Mouse (Mus musculus): ENCODE measurements at regions not wholly inside any gene's neighbourhood (a gene's known extent, or its start where the extent isn't known, plus 50 kb on each side); places are given as distances from the start of the nearest gene placed in this dataset.

- WGBS = 82% methylated on average over 10 of the region's 10 CpGs
- ATAC-seq (replicated peaks; ENCODE audit: insufficient number of reproducible peaks, low FRiP score, low TSS enrichment, low read depth) (no peak), DNase-seq (ENCODE audit: low spot score) (no peak)
- Histone ChIP-seq H3K9me3 (replicated peaks; ENCODE audit: control insufficient read depth, low read length) (no peaks in the 10 kb centered on the region), H3K27ac (replicated peaks; ENCODE audit: low read depth, low read length) (no peak overlapping the region), H3K27me3 (ENCODE audit: control insufficient read depth, insufficient read depth, low read length) (no peaks in the 10 kb centered on the region), H3K4me1 (ENCODE audit: control insufficient read depth, insufficient read depth, low read length) (no peaks in the 10 kb centered on the region), H3K9ac (replicated peaks; ENCODE audit: low read length) (no peak overlapping the region), H3K36me3 (replicated peaks; ENCODE audit: control insufficient read depth, insufficient read depth, low read depth, low read length) (no peaks in the 10 kb centered on the region), H3K4me3 (ENCODE audit: low read depth, low read length) (no peak overlapping the region), H3K4me2 (ENCODE audit: low read depth, low read length) (no peak overlapping the region)
Observed at GRCm38 (mm10) chr13:50982990-50983389, 117.7 kb upstream of the Spin1 start.

- no peak for ATAC-seq (replicated peaks; ENCODE audit: insufficient number of reproducible peaks, low FRiP score, low TSS enrichment, low read depth)
- Histone ChIP-seq H3K4me3 (ENCODE audit: low read depth, low read length) (no peak overlapping the region), H3K9ac (replicated peaks; ENCODE audit: low read length) (no peak overlapping the region), H3K36me3 (replicated peaks; ENCODE audit: control insufficient read depth, insufficient read depth, low read depth, low read length) (no peaks in the 10 kb centered on the region), H3K27me3 (ENCODE audit: control insufficient read depth, insufficient read depth, low read length) (no peaks in the 10 kb centered on the region), H3K27ac (replicated peaks; ENCODE audit: low read depth, low read length) (0 out of 2 replicates have a peak overlapping the region, but pooled peaks have one; percentile 11), H3K9me3 (replicated peaks; ENCODE audit: control insufficient read depth, low read length) (no peaks in the 10 kb centered on the region), H3K4me2 (ENCODE audit: low read depth, low read length) (no peak overlapping the region), H3K4me1 (ENCODE audit: control insufficient read depth, insufficient read depth, low read length) (no peaks in the 10 kb centered on the region)
- DNase-seq (ENCODE audit: low spot score) = peak; percentile 65
- WGBS = 53% methylated on average over 9 of the region's 9 CpGs
Observed at GRCm38 (mm10) chr13:50991726-50992432, 108.8 kb upstream of the Spin1 start.

GRCm38 (mm10) chr13:50999738-51000137 is 100.9 kb upstream of the Spin1 start:
- Histone ChIP-seq H3K4me1 (ENCODE audit: control insufficient read depth, insufficient read depth, low read length) (no peaks in the 10 kb centered on the region), H3K27me3 (ENCODE audit: control insufficient read depth, insufficient read depth, low read length) (no peaks in the 10 kb centered on the region), H3K27ac (replicated peaks; ENCODE audit: low read depth, low read length) (no peak overlapping the region), H3K4me3 (ENCODE audit: low read depth, low read length) (no peak overlapping the region), H3K9me3 (replicated peaks; ENCODE audit: control insufficient read depth, low read length) (no peaks in the 10 kb centered on the region), H3K36me3 (replicated peaks; ENCODE audit: control insufficient read depth, insufficient read depth, low read depth, low read length) (no peaks in the 10 kb centered on the region), H3K9ac (replicated peaks; ENCODE audit: low read length) (no peak overlapping the region), H3K4me2 (ENCODE audit: low read depth, low read length) (no peak overlapping the region)
- WGBS = 79% methylated on average over 4 of the region's 4 CpGs
- ATAC-seq (replicated peaks; ENCODE audit: insufficient number of reproducible peaks, low FRiP score, low TSS enrichment, low read depth) (no peak), DNase-seq (ENCODE audit: low spot score) (no peak)

- Histone ChIP-seq H3K4me3 (ENCODE audit: low read depth, low read length) (no peak overlapping the region), H3K27ac (replicated peaks; ENCODE audit: low read depth, low read length) (no peak overlapping the region), H3K4me2 (ENCODE audit: low read depth, low read length) (no peak overlapping the region), H3K4me1 (ENCODE audit: control insufficient read depth, insufficient read depth, low read length) (no peaks in the 10 kb centered on the region), H3K9ac (replicated peaks; ENCODE audit: low read length) (no peak overlapping the region), H3K9me3 (replicated peaks; ENCODE audit: control insufficient read depth, low read length) (no peaks in the 10 kb centered on the region), H3K36me3 (replicated peaks; ENCODE audit: control insufficient read depth, insufficient read depth, low read depth, low read length) (no peaks in the 10 kb centered on the region), H3K27me3 (ENCODE audit: control insufficient read depth, insufficient read depth, low read length) (no peaks in the 10 kb centered on the region)
- DNase-seq (ENCODE audit: low spot score) (no peak), ATAC-seq (replicated peaks; ENCODE audit: insufficient number of reproducible peaks, low FRiP score, low TSS enrichment, low read depth) (no peak)
- 79% methylated on average over 3 of the region's 3 CpGs for WGBS
Observed at GRCm38 (mm10) chr13:51004827-51005226, 95.9 kb upstream of the Spin1 start.

DNA sequence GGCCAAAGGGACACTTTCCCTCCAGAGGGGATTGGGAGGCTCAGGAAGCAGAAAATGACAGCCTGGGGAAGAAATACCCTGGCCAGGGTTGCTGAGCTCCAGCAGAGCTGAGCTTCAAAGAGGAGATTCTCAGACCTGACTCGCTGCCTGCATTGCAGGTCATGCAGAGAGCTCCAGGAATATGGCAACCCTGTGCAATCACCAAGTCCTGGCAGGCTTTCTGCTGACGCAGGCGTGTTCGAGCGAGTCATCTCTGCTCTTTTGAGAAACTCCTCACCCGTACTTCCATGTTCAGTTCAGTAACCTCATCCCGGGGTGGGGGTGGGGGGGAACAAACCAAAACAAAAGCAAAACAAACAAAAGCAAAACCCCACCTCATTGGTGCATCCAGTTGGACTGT is 89.9 kb upstream of the Spin1 start:
- H3K4me1 ChIP-seq (ENCODE audit: control insufficient read depth, insufficient read depth, low read length) = no peaks in the 10 kb centered on the region
- DNase-seq (ENCODE audit: low spot score) (no peak), ATAC-seq (replicated peaks; ENCODE audit: insufficient number of reproducible peaks, low FRiP score, low TSS enrichment, low read depth) (no peak)
- H3K9ac ChIP-seq (replicated peaks; ENCODE audit: low read length) = no peak overlapping the region
- H3K36me3 ChIP-seq (replicated peaks; ENCODE audit: control insufficient read depth, insufficient read depth, low read depth, low read length) = no peaks in the 10 kb centered on the region
- 84% methylated on average over 7 of the region's 7 CpGs for WGBS
- H3K27me3 ChIP-seq (ENCODE audit: control insufficient read depth, insufficient read depth, low read length) = no peaks in the 10 kb centered on the region
- H3K4me3 ChIP-seq (ENCODE audit: low read depth, low read length) = no peak overlapping the region
- H3K4me2 ChIP-seq (ENCODE audit: low read depth, low read length) = no peak overlapping the region
- no peaks in the 10 kb centered on the region for H3K9me3 ChIP-seq (replicated peaks; ENCODE audit: control insufficient read depth, low read length)
- no peak overlapping the region for H3K27ac ChIP-seq (replicated peaks; ENCODE audit: low read depth, low read length)

DNA sequence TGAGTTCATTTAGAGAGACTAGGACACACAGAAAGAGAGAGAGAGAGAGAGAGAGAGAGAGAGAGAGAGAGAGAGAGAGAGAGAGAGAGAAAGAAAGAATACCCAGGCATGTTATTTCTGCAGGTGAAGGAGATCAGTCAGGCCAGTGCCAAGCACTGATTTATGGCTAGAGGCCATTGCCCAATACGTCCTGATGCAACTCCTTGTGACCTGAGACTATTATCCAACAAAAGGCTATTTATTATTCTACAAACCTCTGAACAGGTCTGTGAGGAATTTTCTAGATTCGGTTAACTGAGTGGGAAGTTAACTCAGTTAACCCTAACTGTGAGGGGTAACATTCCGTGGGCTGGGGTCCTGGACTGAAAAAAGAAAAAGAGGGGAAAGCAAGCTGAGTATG is 84.5 kb upstream of the Spin1 start:
- no peaks in the 10 kb centered on the region; the same call in 1 of the 2 replicates for H3K4me1 ChIP-seq (ENCODE audit: control insufficient read depth, insufficient read depth, low read length)
- no peaks in the 10 kb centered on the region for H3K36me3 ChIP-seq (replicated peaks; ENCODE audit: control insufficient read depth, insufficient read depth, low read depth, low read length)
- no peak overlapping the region for H3K9ac ChIP-seq (replicated peaks; ENCODE audit: low read length)
- H3K4me2 ChIP-seq (ENCODE audit: low read depth, low read length) = no peak overlapping the region
- no peak for DNase-seq (ENCODE audit: low spot score)
- H3K4me3 ChIP-seq (ENCODE audit: low read depth, low read length) = no peak overlapping the region
- no peaks in the 10 kb centered on the region for H3K9me3 ChIP-seq (replicated peaks; ENCODE audit: control insufficient read depth, low read length)
- H3K27ac ChIP-seq (replicated peaks; ENCODE audit: low read depth, low read length) = no peak overlapping the region
- ATAC-seq (replicated peaks; ENCODE audit: insufficient number of reproducible peaks, low FRiP score, low TSS enrichment, low read depth) = no peak
- no peaks in the 10 kb centered on the region for H3K27me3 ChIP-seq (ENCODE audit: control insufficient read depth, insufficient read depth, low read length)
- WGBS = 77% methylated on average over 3 of the region's 3 CpGs

- ATAC-seq (replicated peaks; ENCODE audit: insufficient number of reproducible peaks, low FRiP score, low TSS enrichment, low read depth) = no peak
- Histone ChIP-seq H3K27me3 (ENCODE audit: control insufficient read depth, insufficient read depth, low read length) (no peaks in the 10 kb centered on the region), H3K9ac (replicated peaks; ENCODE audit: low read length) (peak overlapping the region; percentile 18; the same call in 1 of the 2 replicates), H3K4me2 (ENCODE audit: low read depth, low read length) (no peak overlapping the region), H3K9me3 (replicated peaks; ENCODE audit: control insufficient read depth, low read length) (no peaks in the 10 kb centered on the region), H3K4me3 (ENCODE audit: low read depth, low read length) (no peak overlapping the region), H3K27ac (replicated peaks; ENCODE audit: low read depth, low read length) (peak overlapping the region; percentile 84), H3K36me3 (replicated peaks; ENCODE audit: control insufficient read depth, insufficient read depth, low read depth, low read length) (no peaks in the 10 kb centered on the region), H3K4me1 (ENCODE audit: control insufficient read depth, insufficient read depth, low read length) (no peaks in the 10 kb centered on the region; the same call in 1 of the 2 replicates)
- WGBS = 59% methylated on average over 16 of the region's 16 CpGs
- DNase-seq (ENCODE audit: low spot score) = peak; percentile 11
Observed at GRCm38 (mm10) chr13:51016956-51017703, 83.5 kb upstream of the Spin1 start.

DNA sequence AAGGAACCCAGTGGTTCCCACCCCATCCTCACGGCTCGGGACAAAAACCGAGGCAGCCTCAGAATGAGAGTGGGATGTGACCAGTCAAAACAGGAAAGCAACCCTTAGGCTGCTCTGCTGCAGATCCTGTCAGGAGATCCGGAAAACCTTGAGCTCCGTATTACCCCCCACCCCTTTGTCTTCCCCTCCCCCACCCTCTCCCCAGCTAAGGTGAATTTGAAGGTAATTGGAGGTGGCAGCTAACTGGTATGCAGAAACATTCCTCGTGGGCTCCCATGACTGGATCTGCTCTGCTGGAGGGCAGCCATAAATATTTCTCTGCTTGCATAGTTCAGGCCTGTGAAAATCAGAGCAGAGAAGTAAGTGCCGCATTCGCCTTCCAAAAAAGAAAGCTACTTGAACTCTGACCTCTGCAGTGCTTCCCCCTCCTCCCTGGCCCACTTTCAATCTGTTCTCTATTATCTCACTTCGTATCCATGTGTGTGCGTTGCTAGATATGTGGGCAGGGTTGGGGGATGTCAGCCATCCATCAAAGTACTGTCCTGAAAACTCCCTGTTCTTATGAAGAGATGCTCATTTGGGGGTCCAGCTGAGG is 82.9 kb upstream of the Spin1 start:
- no peak overlapping the region for H3K4me3 ChIP-seq (ENCODE audit: low read depth, low read length)
- H3K27me3 ChIP-seq (ENCODE audit: control insufficient read depth, insufficient read depth, low read length) = no peaks in the 10 kb centered on the region
- H3K4me1 ChIP-seq (ENCODE audit: control insufficient read depth, insufficient read depth, low read length) = no peaks in the 10 kb centered on the region; the same call in 1 of the 2 replicates
- peak overlapping the region; percentile 84 for H3K27ac ChIP-seq (replicated peaks; ENCODE audit: low read depth, low read length)
- DNase-seq (ENCODE audit: low spot score) (peak; percentile 82), ATAC-seq (replicated peaks; ENCODE audit: insufficient number of reproducible peaks, low FRiP score, low TSS enrichment, low read depth) (peak; percentile 81)
- no peaks in the 10 kb centered on the region for H3K9me3 ChIP-seq (replicated peaks; ENCODE audit: control insufficient read depth, low read length)
- H3K4me2 ChIP-seq (ENCODE audit: low read depth, low read length) = no peak overlapping the region
- no peaks in the 10 kb centered on the region for H3K36me3 ChIP-seq (replicated peaks; ENCODE audit: control insufficient read depth, insufficient read depth, low read depth, low read length)
- H3K9ac ChIP-seq (replicated peaks; ENCODE audit: low read length) = peak overlapping the region; percentile 18; the same call in 1 of the 2 replicates
- 11% methylated on average over 10 of the region's 10 CpGs for WGBS
